Mouse (Mus musculus) lung, adult 2 months (tissue): Measurements from ENCODE around the gene Cat.

Experiments used
- CTCF ChIP-seq: fragments of 200-500 bp; IDR thresholded peaks from 2 replicates; pipeline ENCODE4 v1.5.1; 2011; ENCODE audit warnings: mild to moderate bottlenecking, low read length, control low read depth; ENCODE audit not compliant: insufficient read depth
- POLR2A ChIP-seq: fragments of 200-500 bp; IDR thresholded peaks from 2 replicates; pipeline ENCODE4 v1.6.1; 2011; ENCODE audit warnings: low read depth, mild to moderate bottlenecking, control low read depth, low read length, borderline replicate concordance; ENCODE audit errors: extremely low read depth

- TF ChIP-seq POLR2A (no peak), CTCF (no peak)
These were observed 22.2 kb downstream of the Cat start for GRCm38 (mm10) chr2:103462746-103463145.
